Comparison of ENCODE assay signal across 9 mouse cellular contexts in the genomic region with DNA sequence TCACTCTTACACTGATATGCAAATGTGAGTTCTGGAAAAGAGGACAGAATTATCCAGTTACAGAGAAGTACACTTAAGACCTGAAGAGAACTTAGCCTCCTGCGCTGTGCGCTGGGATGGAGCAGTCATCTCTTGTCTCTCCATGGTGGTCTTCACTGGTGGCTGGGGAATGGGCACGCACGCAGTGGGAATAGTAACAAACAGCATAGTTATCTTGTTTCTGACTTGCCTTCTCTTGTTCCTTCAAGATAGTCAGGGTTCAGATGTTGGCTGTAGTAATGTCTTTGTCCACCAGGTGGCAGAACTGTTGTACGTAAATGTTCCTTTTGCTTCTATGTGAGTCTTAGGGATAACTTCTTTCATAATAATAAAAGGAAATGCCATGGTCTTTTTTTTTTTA. TPM values are rescaled to one million over a fixed set of nuclear protein-coding genes. Genes with fewer than 3 reads are reported as not detected.
DNase-seq lines count a peak whose midpoint lies in the region; ATAC-seq and TF ChIP-seq lines count a peak whose summit lies in the region.
"Had no signal": no experiment of that assay in that cellular context is flagged by ENCODE, and none has a peak within 500 bp of the region (broad histone marks: within the 10 kb centered on the region; RNA-seq: fewer than 3 reads in every experiment).

No protein-coding gene starts in this region.

- H3K9me3 ChIP-seq in kidney, postnatal 0 days (replicated peaks; ENCODE audit: low read length) = no peaks in the 10 kb centered on the region
- no peaks in the 10 kb centered on the region for H3K9me3 ChIP-seq in liver, embryonic 13.5 days (replicated peaks)
- H3K9me3 ChIP-seq: lung, embryonic 15.5 days had no signal

- H3K4me2 ChIP-seq in kidney, postnatal 0 days (ENCODE audit: low read length) = no peak overlapping the region
- H3K4me2 ChIP-seq in liver, embryonic 13.5 days = no peak overlapping the region
- H3K4me2 ChIP-seq: lung, embryonic 15.5 days had no signal

- TF ChIP-seq POLR2A in olfactory bulb, adult 2 months (IDR thresholded peaks at IDR 0.05; ENCODE audit: insufficient read depth, low read depth, low read length) = no peak

- POLR2A ChIA-PET in Patski (lab: Charles Lee) = interaction anchor here (0.7 kb wide), 1 partner anchor 11 kb away, joined by 3 read pairs; no protein-coding TSS in a partner anchor

- CTCF ChIA-PET in Patski (lab: Charles Lee) = interaction anchor here (1.3 kb wide), 2 partner anchors 8 to 28 kb away, joined by 3 to 4 read pairs; no protein-coding TSS in a partner anchor

- H3K4me3 ChIP-seq in kidney, postnatal 0 days (replicated peaks; ENCODE audit: low read depth, low read length) = no peak overlapping the region
- no peak overlapping the region for H3K4me3 ChIP-seq in liver, embryonic 13.5 days (replicated peaks)
- no peak overlapping the region for H3K4me3 ChIP-seq in olfactory bulb, adult 2 months (ENCODE audit: insufficient read depth, low read depth, low read length)
- H3K4me3 ChIP-seq: lung, embryonic 15.5 days had no signal

- H3K27me3 ChIP-seq in Patski = no peaks in the 10 kb centered on the region
- H3K27me3 ChIP-seq in kidney, postnatal 0 days (ENCODE audit: insufficient read depth, low read length) = no peaks in the 10 kb centered on the region
- no peaks in the 10 kb centered on the region for H3K27me3 ChIP-seq in liver, embryonic 13.5 days
- H3K27me3 ChIP-seq: lung, embryonic 15.5 days had no signal

- H3K9ac ChIP-seq in kidney, postnatal 0 days (ENCODE audit: low read depth, low read length) = no peak overlapping the region
- no peak overlapping the region for H3K9ac ChIP-seq in liver, embryonic 13.5 days
- H3K9ac ChIP-seq: lung, embryonic 15.5 days had no signal

- 0 out of 2 replicates have a peak, but pooled peaks cover 4% of the 10 kb centered on the region for H3K36me3 ChIP-seq in kidney, postnatal 0 days (ENCODE audit: insufficient read depth, low read length)
- peaks cover 17% of the 10 kb centered on the region for H3K36me3 ChIP-seq in liver, embryonic 13.5 days

- TF ChIP-seq CTCF in Patski (IDR thresholded peaks at IDR 0.05) = peak; percentile 47
- TF ChIP-seq CTCF in kidney, postnatal 0 days (IDR thresholded peaks at IDR 0.05; ENCODE audit: low read depth) = peak; percentile 93
- TF ChIP-seq CTCF in olfactory bulb, adult 2 months (IDR thresholded peaks at IDR 0.05; ENCODE audit: insufficient read depth, low read depth, low read length) = no peak; the same call in 1 of the 2 replicates

- peak; percentile 88 for DNase-seq in CD4-positive, CD25-positive, alpha-beta regulatory T cell, adult 2 months (ENCODE audit: low read depth, low spot score)
- DNase-seq in Patski (ENCODE audit: low read depth, low spot score) = peak; percentile 25
- peak; percentile 88 for DNase-seq in cerebellum, postnatal 14 days
- DNase-seq in frontal cortex, postnatal 25 days (ENCODE audit: low spot score in 2 of 2) = peak; percentile 73 to 76
- peak; percentile 88 for DNase-seq in kidney, postnatal 0 days (ENCODE audit: low spot score)
- peak; percentile 51 for DNase-seq in liver, embryonic 13.5 days
- peak; percentile 76 for DNase-seq in thymus, postnatal 14 days

- H3K27ac ChIP-seq in kidney, postnatal 0 days = no peak overlapping the region
- no peak overlapping the region for H3K27ac ChIP-seq in liver, embryonic 13.5 days
- H3K27ac ChIP-seq in olfactory bulb, adult 2 months (ENCODE audit: insufficient read depth, low read depth, low read length) = peak overlapping the region; percentile 31
- H3K27ac ChIP-seq: lung, embryonic 15.5 days had no signal

- in situ Hi-C loops in Patski (cut with MboI; ENCODE audit: low pct_unique_long_range_greater_than_20kb) = no loop called here

- ATAC-seq in Patski = no peak
- 0 out of 2 replicates have a peak, but pooled peaks have one; percentile 36 for ATAC-seq in kidney, postnatal 0 days (replicated peaks; ENCODE audit: low FRiP score, low read depth)
- peak; percentile 20; the same call in 1 of the 2 replicates for ATAC-seq in liver, embryonic 13.5 days (ENCODE audit: low read depth)

- peaks cover 2% of the 10 kb centered on the region; the same call in 1 of the 2 replicates for H3K4me1 ChIP-seq in kidney, postnatal 0 days (replicated peaks; ENCODE audit: insufficient read depth, low read length)
- H3K4me1 ChIP-seq in liver, embryonic 13.5 days (replicated peaks) = peaks cover 27% of the 10 kb centered on the region
- peaks cover 12% of the 10 kb centered on the region for H3K4me1 ChIP-seq in olfactory bulb, adult 2 months (ENCODE audit: control insufficient read depth, insufficient read depth, low read length)
- H3K4me1 ChIP-seq: lung, embryonic 15.5 days had no signal

- WGBS in kidney, postnatal 0 days = 22% methylated on average over 5 of the region's 5 CpGs
- 30% methylated on average over 5 of the region's 5 CpGs for WGBS in liver, embryonic 13.5 days (ENCODE audit: insufficient replicate concordance)
- 25% methylated on average over 5 of the region's 5 CpGs for WGBS in olfactory bulb, adult 2 months

RNA-seq across cellular contexts. Expression of a gene that starts 49.0 kb away (rescaled TPM):
- polyA plus RNA-seq in Patski (2021) = 30.9 TPM
- 9.9 and 10.1 TPM in 2 replicates for polyA plus RNA-seq in kidney, postnatal 0 days (2015; fragmentation: Nextera tagmentation; extraction: Ambion mirVana)
- polyA plus RNA-seq in liver, embryonic 13.5 days (2015; fragmentation: Nextera tagmentation; extraction: Ambion mirVana) = 5.8 and 6.1 TPM in 2 replicates
- polyA plus RNA-seq in olfactory bulb, adult 2 months (2012; ENCODE audit: insufficient read depth, insufficient read length, low replicate concordance, missing spikeins) = not detected in 2 replicates

Comparison
In these comparisons a context has a peak if more than half of its experiments do, and no peak if none do; other contexts are left out.
1. DNase-seq: peak in every context shown above with its lines; median percentile 88 in CD4-positive, CD25-positive, alpha-beta regulatory T cell, adult 2 months; 88 in cerebellum, postnatal 14 days; 88 in kidney, postnatal 0 days; 76 in thymus, postnatal 14 days; 74 in frontal cortex, postnatal 25 days; 51 in liver, embryonic 13.5 days; 25 in Patski.